ENCODE assay signal across 8 mouse cellular contexts in genomic region chr1:167350597-167351415, GRCm38 (mm10). TPM values are rescaled to one million over a fixed set of nuclear protein-coding genes. Genes with fewer than 3 reads are reported as not detected.
DNase-seq lines count a peak whose midpoint lies in the region; ATAC-seq and TF ChIP-seq lines count a peak whose summit lies in the region.

No protein-coding gene starts in this region.

- H3K4me3 ChIP-seq in heart, embryonic 15.5 days: peak overlapping the region; percentile 80
- peak overlapping the region; percentile 93 for H3K4me3 ChIP-seq in G1E (ENCODE audit: low read depth, low read length)
- peak overlapping the region; percentile 64 for H3K4me3 ChIP-seq in midbrain, embryonic 10.5 days

- peaks cover 4% of the 10 kb centered on the region; the same call in 1 of the 2 replicates for H3K4me1 ChIP-seq in heart, embryonic 15.5 days (replicated peaks)
- H3K4me1 ChIP-seq in G1E (ENCODE audit: insufficient read depth, low read depth, low read length): peaks cover 19% of the 10 kb centered on the region
- peaks cover 18% of the 10 kb centered on the region for H3K4me1 ChIP-seq in midbrain, embryonic 10.5 days

- H3K36me3 ChIP-seq in heart, embryonic 15.5 days: peaks cover 5% of the 10 kb centered on the region; the same call in 1 of the 2 replicates
- H3K36me3 ChIP-seq in G1E (replicated peaks): peaks cover 37% of the 10 kb centered on the region
- H3K36me3 ChIP-seq in midbrain, embryonic 10.5 days: peaks cover 21% of the 10 kb centered on the region

- peak overlapping the region; percentile 88 for H3K4me2 ChIP-seq in heart, embryonic 15.5 days

- ATAC-seq in heart, embryonic 15.5 days (replicated peaks; ENCODE audit: insufficient number of reproducible peaks, insufficient read depth, low FRiP score, low read depth): no peak; the same call in 1 of the 2 replicates
- ATAC-seq in G1E (ENCODE audit: extremely low read depth, insufficient number of reproducible peaks, low FRiP score, poor library complexity, severe bottlenecking): no peak

- TF ChIP-seq CTCF in G1E (IDR thresholded peaks at IDR 0.05; ENCODE audit: low read depth, low read length): no peak

- peak overlapping the region; percentile 80 for H3K27ac ChIP-seq in heart, embryonic 15.5 days
- H3K27ac ChIP-seq in midbrain, embryonic 10.5 days (replicated peaks): peak overlapping the region; percentile 84

- 30% methylated on average over 13 of the region's 13 CpGs for WGBS in heart, embryonic 15.5 days
- 35% methylated on average over 13 of the region's 13 CpGs for WGBS in midbrain, embryonic 10.5 days

- peak overlapping the region; percentile 79 for H3K9ac ChIP-seq in heart, embryonic 15.5 days

- no peaks in the 10 kb centered on the region for H3K9me3 ChIP-seq in heart, embryonic 15.5 days (replicated peaks)
- H3K9me3 ChIP-seq in G1E (replicated peaks): no peaks in the 10 kb centered on the region
- H3K9me3 ChIP-seq in midbrain, embryonic 10.5 days (replicated peaks): no peaks in the 10 kb centered on the region

- no peaks in the 10 kb centered on the region for H3K27me3 ChIP-seq in heart, embryonic 15.5 days
- H3K27me3 ChIP-seq in G1E (ENCODE audit: insufficient read depth, low read length): no peaks in the 10 kb centered on the region
- H3K27me3 ChIP-seq in midbrain, embryonic 10.5 days (ENCODE audit: low read depth, poor library complexity, severe bottlenecking): no peaks in the 10 kb centered on the region

- DNase-seq in heart, postnatal 36 days: no peak
- DNase-seq in G1E (ENCODE audit: low spot score): no peak
- DNase-seq in forelimb bud, embryonic 11.5 days (ENCODE audit: low read depth, low spot score): peak; percentile 43
- no peak for DNase-seq in midbrain, embryonic 10.5 days (ENCODE audit: low spot score)
- DNase-seq in frontal cortex, postnatal 10 days (ENCODE audit: low spot score in 2 of 2): no peak
- DNase-seq in retina, embryonic 14.5 days (ENCODE audit: low spot score): no peak
- no peak for DNase-seq in embryo, embryonic 11 days

- intact Hi-C loops in heart, postnatal 36 days (cut with DNase I): no loop called here

RNA-seq across cellular contexts. Expression of gene Aldh9a1, which starts 1.0 kb away (rescaled TPM):
- polyA plus RNA-seq in heart, embryonic 15.5 days (2015; fragmentation: Nextera tagmentation; extraction: Ambion mirVana): 25.3 and 35.4 TPM in 2 replicates
- 10 to 100 TPM; 22.9 to 24.4 TPM for total RNA-seq in heart, postnatal 36 days (2021)
- total RNA-seq in G1E (2014; fragmentation: Nextera tagmentation) (36.0 and 38.2 TPM in 2 replicates), G1E (2017) (21.2 and 26.4 TPM in 2 replicates)
- 40.0 and 46.2 TPM in 2 replicates for polyA plus RNA-seq in G1E (2012)
- 42.6 and 46.5 TPM in 2 replicates for polyA plus RNA-seq in midbrain, embryonic 10.5 days (2016; fragmentation: Nextera tagmentation; extraction: Ambion mirVana)

RNA-seq across cellular contexts. Expression of gene Tmco1, which starts 42.6 kb away (rescaled TPM):
- polyA plus RNA-seq in heart, embryonic 15.5 days (2015; fragmentation: Nextera tagmentation; extraction: Ambion mirVana): 77.2 and 81.9 TPM in 2 replicates
- total RNA-seq in heart, postnatal 36 days (2021): 10 to 100 TPM; 87.5 to 93.7 TPM
- total RNA-seq in G1E (2014; fragmentation: Nextera tagmentation) (66.0 and 68.2 TPM in 2 replicates), G1E (2017) (104 and 121 TPM in 2 replicates)
- polyA plus RNA-seq in G1E (2012): 10.8 and 12.8 TPM in 2 replicates
- polyA plus RNA-seq in midbrain, embryonic 10.5 days (2016; fragmentation: Nextera tagmentation; extraction: Ambion mirVana): 85.4 and 87.1 TPM in 2 replicates

RNA-seq across cellular contexts. Expression of gene Mgst3, which starts 42.8 kb away (rescaled TPM):
- 145 and 154 TPM in 2 replicates for polyA plus RNA-seq in heart, embryonic 15.5 days (2015; fragmentation: Nextera tagmentation; extraction: Ambion mirVana)
- total RNA-seq in heart, postnatal 36 days (2021): 100 to 1,000 TPM; 324 to 329 TPM
- 18.2 and 34.4 TPM in 2 replicates for total RNA-seq in G1E (2014; fragmentation: Nextera tagmentation)
- 22.7 and 31.1 TPM in 2 replicates for total RNA-seq in G1E (2017)
- polyA plus RNA-seq in G1E (2012): 2.3 and 10.9 TPM in 2 replicates
- 63.5 and 66.2 TPM in 2 replicates for polyA plus RNA-seq in midbrain, embryonic 10.5 days (2016; fragmentation: Nextera tagmentation; extraction: Ambion mirVana)
